Mouse (Mus musculus) lung, adult 2 months (tissue): ENCODE measurements around the gene Dap. TPM values are rescaled to one million over a fixed set of nuclear protein-coding genes. Genes with fewer than 3 reads are reported as not detected.

ENCODE experiments used
- DNase-seq: peaks from one replicate; pipeline ENCODE4 v3.0.0; 2022
- H3K4me1 ChIP-seq: fragments of 200-500 bp; 2 replicates; pipeline ENCODE4 v1.6.1; 2011; ENCODE audit warnings: low read length; ENCODE audit not compliant: control insufficient read depth, insufficient read depth
- H3K4me3 ChIP-seq: fragments of 200-500 bp; replicated peaks from 2 replicates; pipeline ENCODE3; 2011; ENCODE audit warnings: low read depth, mild to moderate bottlenecking, control low read depth, low read length; ENCODE audit errors: extremely low read depth
- CTCF ChIP-seq: fragments of 200-500 bp; IDR thresholded peaks from 2 replicates; pipeline ENCODE4 v1.5.1; 2011; ENCODE audit warnings: mild to moderate bottlenecking, low read length, control low read depth; ENCODE audit not compliant: insufficient read depth
- POLR2A ChIP-seq: fragments of 200-500 bp; IDR thresholded peaks from 2 replicates; pipeline ENCODE4 v1.6.1; 2011; ENCODE audit warnings: low read depth, mild to moderate bottlenecking, control low read depth, low read length, borderline replicate concordance; ENCODE audit errors: extremely low read depth
- WGBS: fragments of 180-500 bp; shearing (Covaris S2); methylation state at CpG from one replicate; pipeline ENCODE4 v1.1.7; 2018; 5-methylcytosine and 5-hydroxymethylcytosine counted together
- polyA plus RNA-seq: library from polyadenylated mRNA; depleted of rRNA; stranded (reverse); fragments of >200 nt; gene quantifications from 2 replicates; pipeline ENCODE4 v1.2.3, GENCODE M21; 2012

Gene Dap
- polyA plus RNA-seq, 1 experiment = 54.3 TPM

- Histone ChIP-seq H3K4me1 (no peaks in the 10 kb centered on the region), H3K4me3 (no peak overlapping the region)
- TF ChIP-seq CTCF (no peak), POLR2A (no peak)
- 58% methylated on average over 21 of the region's 21 CpGs for WGBS
- no peak for DNase-seq
Observed at GRCm38 (mm10) chr15:31258029-31258692, 34.0 kb downstream of the Dap start.

- H3K4me3 ChIP-seq = no peak overlapping the region
- TF ChIP-seq CTCF (peak; percentile 51), POLR2A (no peak)
- H3K4me1 ChIP-seq = no peaks in the 10 kb centered on the region
- DNase-seq = no peak
- WGBS = 72% methylated on average over 18 of the region's 18 CpGs
Observed at GRCm38 (mm10) chr15:31258693-31259439, 34.8 kb downstream of the Dap start.

GRCm38 (mm10) chr15:31261094-31261493 is 37.0 kb downstream of the Dap start:
- whole genome bisulfite sequencing = 69% methylated on average over 10 of the region's 10 CpGs
- Histone ChIP-seq H3K4me1 (no peaks in the 10 kb centered on the region), H3K4me3 (no peak overlapping the region)
- DNase-seq = no peak
- TF ChIP-seq CTCF = no peak
- no peak for TF ChIP-seq POLR2A

- Histone ChIP-seq H3K4me1 (no peaks in the 10 kb centered on the region), H3K4me3 (no peak overlapping the region)
- 69% methylated on average over 9 of the region's 9 CpGs for WGBS
- no peak for TF ChIP-seq CTCF
- no peak for TF ChIP-seq POLR2A
- no peak for DNase-seq
Observed at GRCm38 (mm10) chr15:31262361-31262760, 38.2 kb downstream of the Dap start.

GRCm38 (mm10) chr15:31264827-31265226 is 40.7 kb downstream of the Dap start:
- peak; percentile 52 for DNase-seq
- TF ChIP-seq CTCF (peak; percentile 86), POLR2A (no peak)
- H3K4me1 ChIP-seq = no peaks in the 10 kb centered on the region
- no peak overlapping the region for H3K4me3 ChIP-seq
- 50% methylated on average over 6 of the region's 6 CpGs for WGBS

- 94% methylated on average over 8 of the region's 8 CpGs for WGBS
- no peak overlapping the region for H3K4me3 ChIP-seq
Observed at GRCm38 (mm10) chr15:31265404-31265803, 41.3 kb downstream of the Dap start.

GRCm38 (mm10) chr15:31265845-31266244 is 41.7 kb downstream of the Dap start:
- DNase-seq = no peak
- TF ChIP-seq CTCF (no peak), POLR2A (no peak)
- Histone ChIP-seq H3K4me1 (no peaks in the 10 kb centered on the region), H3K4me3 (no peak overlapping the region)
- WGBS = 93% methylated on average over 12 of the region's 12 CpGs

More at GRCm38 (mm10) chr15:31265404-31265803, 41.3 kb downstream of the Dap start:
- TF ChIP-seq POLR2A = no peak
- no peak for TF ChIP-seq CTCF
- no peak for DNase-seq
- H3K4me1 ChIP-seq = no peaks in the 10 kb centered on the region

GRCm38 (mm10) chr15:31268148-31268547 is 44.0 kb downstream of the Dap start:
- DNase-seq = no peak
- TF ChIP-seq POLR2A (no peak), CTCF (no peak)
- Histone ChIP-seq H3K4me3 (no peak overlapping the region), H3K4me1 (no peaks in the 10 kb centered on the region)
- 83% methylated on average over 6 of the region's 6 CpGs for WGBS

- H3K4me1 ChIP-seq = no peaks in the 10 kb centered on the region
- 79% methylated on average over 4 of the region's 4 CpGs for WGBS
- TF ChIP-seq CTCF (no peak), POLR2A (no peak)
Observed at GRCm38 (mm10) chr15:31269558-31269957, 45.4 kb downstream of the Dap start.

GRCm38 (mm10) chr15:31272695-31273094 is 48.6 kb downstream of the Dap start:
- Histone ChIP-seq H3K4me1 (no peaks in the 10 kb centered on the region), H3K4me3 (no peak overlapping the region)
- DNase-seq = no peak
- WGBS = 86% methylated on average over 7 of the region's 7 CpGs
- TF ChIP-seq POLR2A = no peak
- no peak for TF ChIP-seq CTCF

More at GRCm38 (mm10) chr15:31269558-31269957, 45.4 kb downstream of the Dap start:
- no peak overlapping the region for H3K4me3 ChIP-seq
- no peak for DNase-seq
